Mouse (Mus musculus) small intestine, adult 2 months (tissue): Measurements from ENCODE around the gene Aunip. TPM values are rescaled to one million over a fixed set of nuclear protein-coding genes. Genes with fewer than 3 reads are reported as not detected.

Source experiments
- H3K27ac ChIP-seq: fragments of 200-500 bp; 2 replicates; pipeline ENCODE4 v1.5.1; 2012; ENCODE audit warnings: low read depth, low read length, control low read depth, inconsistent platforms; ENCODE audit not compliant: insufficient read depth
- H3K27me3 ChIP-seq: fragments of 200-500 bp; 2 replicates; pipeline ENCODE4 v1.6.1; 2012; ENCODE audit warnings: mild to moderate bottlenecking, moderate library complexity, low read length, inconsistent platforms; ENCODE audit not compliant: control insufficient read depth, insufficient read depth
- H3K36me3 ChIP-seq: fragments of 200-500 bp; 2 replicates; pipeline ENCODE4 v1.6.1; 2012; ENCODE audit warnings: mild to moderate bottlenecking, low read length, control low read depth, inconsistent platforms; ENCODE audit not compliant: control insufficient read depth, insufficient read depth
- H3K4me1 ChIP-seq: fragments of 200-500 bp; 2 replicates; pipeline ENCODE4 v1.6.1; 2012; ENCODE audit warnings: low read length, inconsistent platforms, mixed read lengths; ENCODE audit not compliant: control insufficient read depth, insufficient read depth, insufficient read length
- H3K4me3 ChIP-seq: fragments of 200-500 bp; 2 replicates; pipeline ENCODE4 v1.5.1; 2012; ENCODE audit warnings: low read depth, mild to moderate bottlenecking, control low read depth, inconsistent platforms, low read length, moderate library complexity
- CTCF ChIP-seq: fragments of 200-500 bp; IDR thresholded peaks from 2 replicates; pipeline ENCODE4 v1.5.1; 2012; ENCODE audit warnings: low read depth, mild to moderate bottlenecking, control low read depth, inconsistent platforms, low read length, moderate library complexity, mixed read lengths; ENCODE audit not compliant: insufficient replicate concordance, insufficient read length; ENCODE audit errors: extremely low read depth
- POLR2A ChIP-seq: fragments of 200-500 bp; IDR thresholded peaks from 2 replicates; pipeline ENCODE4 v1.6.1; 2012; ENCODE audit warnings: low read depth, mild to moderate bottlenecking, control low read depth, inconsistent platforms, low read length, moderate library complexity
- WGBS: fragments of 180-500 bp; shearing (Covaris S2); methylation state at CpG from one replicate; pipeline ENCODE4 v1.1.7; 2018; 5-methylcytosine and 5-hydroxymethylcytosine counted together
- polyA plus RNA-seq: library from polyadenylated mRNA; depleted of rRNA; stranded (reverse); fragments of >200 nt; gene quantifications from 2 replicates; pipeline ENCODE4 v1.2.3, GENCODE M21; 2012

Aunip gene
- polyA plus RNA-seq, 1 experiment = 0.44 TPM

DNA sequence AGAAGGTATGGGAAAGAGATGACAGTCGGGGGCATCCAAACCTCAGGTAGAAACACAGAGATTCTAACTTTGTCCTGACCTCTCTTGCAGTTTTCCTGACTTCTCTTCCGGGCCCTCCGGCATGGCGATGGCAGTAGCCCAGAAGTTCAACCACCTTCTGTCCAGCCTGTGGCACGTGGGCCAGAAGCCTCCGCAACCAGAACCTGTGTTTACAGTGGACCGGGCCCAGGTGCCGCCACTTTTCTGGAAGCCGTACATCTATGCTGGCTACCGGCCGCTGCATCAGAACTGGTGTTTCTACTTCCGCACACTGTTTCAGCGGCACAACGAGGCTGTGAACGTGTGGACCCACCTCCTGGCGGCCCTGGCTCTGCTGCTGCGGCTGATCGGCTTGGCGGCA is 4.1 kb upstream of the Aunip start:
- H3K27ac ChIP-seq = no peak overlapping the region
- no peak for TF ChIP-seq POLR2A
- no peak for TF ChIP-seq CTCF
- no peak overlapping the region for H3K4me3 ChIP-seq
- 90% methylated on average over 19 of the region's 19 CpGs for WGBS
- peaks cover 5% of the 10 kb centered on the region for H3K4me1 ChIP-seq
- no peaks in the 10 kb centered on the region for H3K27me3 ChIP-seq
- peaks cover 5% of the 10 kb centered on the region; the same call in 1 of the 2 replicates for H3K36me3 ChIP-seq

GRCm38 (mm10) chr4:134510396-134510795 is 403 bp upstream of the Aunip start:
- peaks cover 9% of the 10 kb centered on the region for H3K4me1 ChIP-seq
- H3K27ac ChIP-seq = no peak overlapping the region
- TF ChIP-seq CTCF = no peak
- no peak for TF ChIP-seq POLR2A
- H3K4me3 ChIP-seq = no peak overlapping the region
- peaks cover 5% of the 10 kb centered on the region; the same call in 1 of the 2 replicates for H3K36me3 ChIP-seq
- no peaks in the 10 kb centered on the region for H3K27me3 ChIP-seq
- WGBS = 77% methylated on average over 4 of the region's 4 CpGs

DNA sequence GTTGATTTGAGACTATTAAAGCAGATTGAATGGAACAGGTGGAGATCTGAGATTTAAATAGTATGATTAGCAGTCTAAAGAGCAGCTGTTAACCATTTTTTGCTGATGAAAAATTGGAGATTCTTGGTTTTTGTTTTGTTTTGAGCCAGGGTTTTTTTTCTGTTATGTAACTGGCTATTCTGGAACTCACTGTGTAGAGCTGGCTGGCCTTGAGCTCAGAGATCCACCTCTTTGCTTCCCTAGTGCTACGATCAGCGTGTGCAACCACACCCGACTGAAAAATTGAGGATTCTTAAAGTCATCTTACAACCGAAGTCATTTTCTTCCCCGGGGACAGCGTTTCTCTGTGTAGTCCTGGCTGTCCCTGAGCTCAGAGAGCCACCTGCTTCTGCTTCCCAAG is 931 bp downstream of the Aunip start:
- peaks cover 5% of the 10 kb centered on the region; the same call in 1 of the 2 replicates for H3K36me3 ChIP-seq
- H3K4me1 ChIP-seq = peaks cover 9% of the 10 kb centered on the region
- no peak overlapping the region for H3K4me3 ChIP-seq
- TF ChIP-seq POLR2A (no peak), CTCF (no peak)
- H3K27me3 ChIP-seq = no peaks in the 10 kb centered on the region
- WGBS = 20% methylated on average over 6 of the region's 6 CpGs
- H3K27ac ChIP-seq = no peak overlapping the region

DNA sequence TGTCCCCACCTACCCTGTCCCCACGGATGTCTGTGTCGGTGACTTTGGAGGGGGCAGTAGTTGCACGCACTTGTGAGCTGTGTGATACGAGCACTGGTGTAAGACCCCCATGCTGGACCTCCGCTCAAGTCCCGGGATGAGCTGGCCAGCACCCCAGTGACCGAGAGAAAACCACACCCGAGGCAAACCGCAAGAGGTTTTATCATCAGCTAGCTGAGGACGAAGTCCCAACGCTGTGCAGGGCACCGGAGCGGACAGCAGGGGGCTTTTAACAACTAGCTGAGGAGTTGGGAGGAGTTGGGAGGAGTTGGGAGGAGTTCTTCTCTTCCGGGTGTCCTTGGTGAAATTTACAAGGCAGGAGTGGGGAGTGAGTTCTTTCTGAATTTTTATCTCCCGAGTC is 2.0 kb downstream of the Aunip start:
- TF ChIP-seq CTCF (peak; percentile 51; the same call in 1 of the 2 replicates), POLR2A (no peak)
- H3K27me3 ChIP-seq = no peaks in the 10 kb centered on the region
- peaks cover 14% of the 10 kb centered on the region for H3K4me1 ChIP-seq
- WGBS = 6% methylated on average over 15 of the region's 15 CpGs
- 0 out of 2 replicates have a peak overlapping the region, but pooled peaks have one; percentile 30 for H3K27ac ChIP-seq
- H3K36me3 ChIP-seq = no peaks in the 10 kb centered on the region
- peak overlapping the region; percentile 48 for H3K4me3 ChIP-seq

GRCm38 (mm10) chr4:134514309-134514930 is 3.6 kb downstream of the Aunip start:
- Histone ChIP-seq H3K36me3 (no peaks in the 10 kb centered on the region), H3K27ac (no peak overlapping the region), H3K4me3 (no peak overlapping the region), H3K4me1 (peaks cover 14% of the 10 kb centered on the region), H3K27me3 (no peaks in the 10 kb centered on the region)
- WGBS = 88% methylated on average over 11 of the region's 11 CpGs
- TF ChIP-seq CTCF (no peak), POLR2A (no peak)

DNA sequence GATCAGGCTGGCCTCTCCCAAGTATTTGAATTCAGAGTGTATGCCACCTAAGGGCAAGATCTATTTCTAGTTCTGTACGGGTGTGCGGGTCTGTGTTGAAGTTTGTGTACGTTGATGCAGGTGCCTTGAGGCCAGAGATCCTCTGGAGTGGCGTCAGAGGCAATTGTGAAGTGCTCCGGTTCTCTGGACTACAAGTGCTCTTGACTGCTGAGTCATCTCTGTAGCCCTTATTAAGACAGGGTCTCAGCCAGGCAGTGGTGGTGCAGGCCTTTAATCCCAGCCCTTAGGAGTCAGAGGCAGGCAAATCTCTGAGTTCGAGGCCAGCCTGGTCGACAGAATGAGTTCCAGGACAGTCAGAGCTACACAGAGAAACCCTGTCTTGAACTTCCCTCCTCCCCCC is 4.8 kb downstream of the Aunip start:
- 71% methylated on average over 7 of the region's 7 CpGs for WGBS
- H3K4me3 ChIP-seq = no peak overlapping the region
- H3K27me3 ChIP-seq = no peaks in the 10 kb centered on the region
- H3K4me1 ChIP-seq = peaks cover 12% of the 10 kb centered on the region
- no peaks in the 10 kb centered on the region for H3K36me3 ChIP-seq
- H3K27ac ChIP-seq = no peak overlapping the region
- TF ChIP-seq CTCF (no peak), POLR2A (no peak)

DNA sequence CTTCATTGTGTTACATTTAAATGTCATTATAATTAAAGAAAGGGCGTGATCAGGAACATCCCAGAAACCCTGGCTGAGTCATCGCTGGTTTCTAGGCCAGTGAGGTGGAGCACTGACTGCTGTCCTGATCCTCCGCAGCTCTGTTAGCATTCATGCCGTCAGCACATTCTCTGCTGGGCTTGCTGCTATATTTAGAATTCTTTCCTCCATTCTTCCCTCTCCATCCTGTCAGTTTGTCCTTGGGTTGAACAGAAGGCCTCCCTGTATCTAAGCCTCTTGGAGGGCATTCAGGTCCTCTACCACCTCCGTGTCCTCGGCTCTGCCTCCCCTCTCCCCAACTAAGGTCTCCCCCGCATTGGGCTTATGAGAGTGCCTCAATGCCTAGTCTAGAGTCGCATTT is 6.2 kb downstream of the Aunip start:
- H3K27me3 ChIP-seq = no peaks in the 10 kb centered on the region
- WGBS = 80% methylated on average over 8 of the region's 8 CpGs
- H3K27ac ChIP-seq = peak overlapping the region; percentile 16; the same call in 1 of the 2 replicates

More for the DNA sequence above, 6.2 kb downstream of the Aunip start:
- Histone ChIP-seq H3K4me3 (no peak overlapping the region), H3K4me1 (peaks cover 9% of the 10 kb centered on the region; the same call in 1 of the 2 replicates), H3K36me3 (no peaks in the 10 kb centered on the region)
- TF ChIP-seq CTCF = no peak
- TF ChIP-seq POLR2A = no peak
